Mouse (Mus musculus): ENCODE measurements around the gene Sncb.

DNA sequence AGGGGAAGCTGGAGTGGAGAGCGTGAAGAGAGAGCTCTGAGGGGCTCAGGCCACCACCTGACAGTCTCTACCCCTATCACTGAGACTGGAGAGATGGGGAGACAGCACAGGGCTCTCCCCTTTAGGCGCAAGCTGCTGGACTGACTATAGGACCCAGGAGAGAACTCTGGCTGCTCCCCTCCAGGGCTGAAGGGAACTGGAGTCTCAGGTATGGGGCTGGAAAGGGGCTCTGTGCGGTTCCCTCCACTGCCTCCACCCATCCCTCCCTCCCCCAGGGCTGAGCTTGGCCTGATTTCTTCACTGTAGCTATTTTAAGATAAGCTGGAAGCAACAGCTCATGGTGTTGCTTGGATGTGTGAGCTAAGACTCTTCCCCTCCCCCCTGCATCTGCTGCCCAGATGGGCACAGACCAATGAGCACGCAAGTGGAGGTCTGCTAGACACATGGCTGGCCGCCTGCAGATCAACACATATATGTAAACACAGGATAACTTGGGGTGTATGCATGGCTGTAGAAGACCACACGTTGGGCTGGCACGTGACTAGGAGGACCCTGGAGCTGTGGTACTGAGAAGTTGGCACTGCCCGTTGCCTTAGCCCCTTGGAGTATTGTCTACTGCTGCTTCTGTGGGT lies 6.1 kb downstream of the Sncb start:
- TF ChIP-seq CTCF (IDR thresholded peaks at IDR 0.05; ENCODE audit: extremely low read depth, insufficient read depth, insufficient read length, insufficient replicate concordance) (no peak), POLR2A (IDR thresholded peaks at IDR 0.05; ENCODE audit: low read depth, low read length) (no peak)
